Mouse (Mus musculus): ENCODE data around the gene 5830473C10Rik. TPM values are rescaled to one million over a fixed set of nuclear protein-coding genes. Genes with fewer than 3 reads are reported as not detected.

The 5830473C10Rik gene
- polyA plus RNA-seq, 1 experiment from 2014 or later: 0.35 TPM

- WGBS: 92% methylated on average over 2 of the region's 2 CpGs
- Histone ChIP-seq H3K27me3 (replicated peaks; ENCODE audit: control insufficient read depth, insufficient read depth, low read length) (no peaks in the 10 kb centered on the region), H3K9me3 (ENCODE audit: control insufficient read depth) (no peaks in the 10 kb centered on the region), H3K27ac (ENCODE audit: low read depth, low read length) (peak overlapping the region; percentile 82; the same call in 1 of the 2 replicates), H3K4me3 (ENCODE audit: low read depth, low read length) (no peak overlapping the region), H3K36me3 (ENCODE audit: control insufficient read depth, insufficient read depth) (peaks cover 12% of the 10 kb centered on the region; the same call in 1 of the 2 replicates), H3K4me2 (replicated peaks; ENCODE audit: low read depth) (no peak overlapping the region), H3K9ac (ENCODE audit: low read depth, low read length) (no peak overlapping the region), H3K4me1 (replicated peaks; ENCODE audit: control insufficient read depth, insufficient read depth, low read length) (0 out of 2 replicates have a peak, but pooled peaks cover 3% of the 10 kb centered on the region)
- ATAC-seq: no peak
- TF ChIP-seq CTCF (IDR thresholded peaks at IDR 0.05; ENCODE audit: low read depth): no peak
These were observed 60.4 kb downstream of the 5830473C10Rik start for GRCm38 (mm10) chr5:90621316-90621715.

GRCm38 (mm10) chr5:90621726-90622125, 60.8 kb downstream of the 5830473C10Rik start:
- WGBS: 57% methylated on average over 6 of the region's 6 CpGs
- Histone ChIP-seq H3K27me3 (replicated peaks; ENCODE audit: control insufficient read depth, insufficient read depth, low read length) (no peaks in the 10 kb centered on the region), H3K36me3 (ENCODE audit: control insufficient read depth, insufficient read depth) (0 out of 2 replicates have a peak, but pooled peaks cover 9% of the 10 kb centered on the region), H3K4me1 (replicated peaks; ENCODE audit: control insufficient read depth, insufficient read depth, low read length) (0 out of 2 replicates have a peak, but pooled peaks cover 3% of the 10 kb centered on the region), H3K4me3 (ENCODE audit: low read depth, low read length) (no peak overlapping the region), H3K9ac (ENCODE audit: low read depth, low read length) (no peak overlapping the region), H3K27ac (ENCODE audit: low read depth, low read length) (peak overlapping the region; percentile 82), H3K9me3 (ENCODE audit: control insufficient read depth) (no peaks in the 10 kb centered on the region), H3K4me2 (replicated peaks; ENCODE audit: low read depth) (no peak overlapping the region)
- TF ChIP-seq CTCF (IDR thresholded peaks at IDR 0.05; ENCODE audit: low read depth): no peak
- peak; percentile 98 for ATAC-seq

- H3K4me3 ChIP-seq (ENCODE audit: low read depth, low read length): no peak overlapping the region
- peaks cover 13% of the 10 kb centered on the region; the same call in 1 of the 2 replicates for H3K36me3 ChIP-seq (ENCODE audit: control insufficient read depth, insufficient read depth)
- ATAC-seq: no peak
- no peak overlapping the region for H3K9ac ChIP-seq (ENCODE audit: low read depth, low read length)
- 0 out of 2 replicates have a peak, but pooled peaks cover 3% of the 10 kb centered on the region for H3K4me1 ChIP-seq (replicated peaks; ENCODE audit: control insufficient read depth, insufficient read depth, low read length)
- no peak overlapping the region for H3K4me2 ChIP-seq (replicated peaks; ENCODE audit: low read depth)
- no peaks in the 10 kb centered on the region for H3K27me3 ChIP-seq (replicated peaks; ENCODE audit: control insufficient read depth, insufficient read depth, low read length)
- no peak for TF ChIP-seq CTCF (IDR thresholded peaks at IDR 0.05; ENCODE audit: low read depth)
- 85% methylated on average over 2 of the region's 2 CpGs for WGBS
- no peaks in the 10 kb centered on the region for H3K9me3 ChIP-seq (ENCODE audit: control insufficient read depth)
- H3K27ac ChIP-seq (ENCODE audit: low read depth, low read length): 0 out of 2 replicates have a peak overlapping the region, but pooled peaks have one; percentile 7
These were observed 62.3 kb downstream of the 5830473C10Rik start for GRCm38 (mm10) chr5:90623209-90623608.

- no peak overlapping the region for H3K9ac ChIP-seq (ENCODE audit: low read depth, low read length)
- 72% methylated on average over 18 of the region's 18 CpGs for WGBS
- TF ChIP-seq CTCF (IDR thresholded peaks at IDR 0.05; ENCODE audit: low read depth): no peak
These were observed 64.0 kb downstream of the 5830473C10Rik start for GRCm38 (mm10) chr5:90624708-90625425.

GRCm38 (mm10) chr5:90627423-90627822, 66.5 kb downstream of the 5830473C10Rik start:
- Histone ChIP-seq H3K9me3 (ENCODE audit: control insufficient read depth) (no peaks in the 10 kb centered on the region), H3K36me3 (ENCODE audit: control insufficient read depth, insufficient read depth) (peaks cover 10% of the 10 kb centered on the region; the same call in 1 of the 2 replicates), H3K4me1 (replicated peaks; ENCODE audit: control insufficient read depth, insufficient read depth, low read length) (no peaks in the 10 kb centered on the region), H3K9ac (ENCODE audit: low read depth, low read length) (no peak overlapping the region), H3K27me3 (replicated peaks; ENCODE audit: control insufficient read depth, insufficient read depth, low read length) (no peaks in the 10 kb centered on the region), H3K4me3 (ENCODE audit: low read depth, low read length) (no peak overlapping the region), H3K27ac (ENCODE audit: low read depth, low read length) (no peak overlapping the region), H3K4me2 (replicated peaks; ENCODE audit: low read depth) (no peak overlapping the region)
- WGBS: 93% methylated on average over 4 of the region's 4 CpGs
- ATAC-seq: no peak
- no peak for TF ChIP-seq CTCF (IDR thresholded peaks at IDR 0.05; ENCODE audit: low read depth)

More at GRCm38 (mm10) chr5:90624708-90625425, 64.0 kb downstream of the 5830473C10Rik start:
- Histone ChIP-seq H3K27me3 (replicated peaks; ENCODE audit: control insufficient read depth, insufficient read depth, low read length) (no peaks in the 10 kb centered on the region), H3K9me3 (ENCODE audit: control insufficient read depth) (no peaks in the 10 kb centered on the region), H3K27ac (ENCODE audit: low read depth, low read length) (no peak overlapping the region), H3K4me1 (replicated peaks; ENCODE audit: control insufficient read depth, insufficient read depth, low read length) (0 out of 2 replicates have a peak, but pooled peaks cover 3% of the 10 kb centered on the region), H3K4me3 (ENCODE audit: low read depth, low read length) (no peak overlapping the region), H3K36me3 (ENCODE audit: control insufficient read depth, insufficient read depth) (peaks cover 13% of the 10 kb centered on the region; the same call in 1 of the 2 replicates), H3K4me2 (replicated peaks; ENCODE audit: low read depth) (no peak overlapping the region)
- no peak for ATAC-seq

- Histone ChIP-seq H3K4me1 (replicated peaks; ENCODE audit: control insufficient read depth, insufficient read depth, low read length) (no peaks in the 10 kb centered on the region), H3K9ac (ENCODE audit: low read depth, low read length) (no peak overlapping the region), H3K4me2 (replicated peaks; ENCODE audit: low read depth) (no peak overlapping the region), H3K36me3 (ENCODE audit: control insufficient read depth, insufficient read depth) (peaks cover 10% of the 10 kb centered on the region; the same call in 1 of the 2 replicates), H3K9me3 (ENCODE audit: control insufficient read depth) (no peaks in the 10 kb centered on the region), H3K27me3 (replicated peaks; ENCODE audit: control insufficient read depth, insufficient read depth, low read length) (no peaks in the 10 kb centered on the region), H3K27ac (ENCODE audit: low read depth, low read length) (no peak overlapping the region), H3K4me3 (ENCODE audit: low read depth, low read length) (no peak overlapping the region)
- no peak for TF ChIP-seq CTCF (IDR thresholded peaks at IDR 0.05; ENCODE audit: low read depth)
- 81% methylated on average over 3 of the region's 3 CpGs for WGBS
- no peak for ATAC-seq
These were observed 67.1 kb downstream of the 5830473C10Rik start for GRCm38 (mm10) chr5:90628011-90628410.

Measured in intestine, postnatal 0 days (tissue).